In the genomic region with DNA sequence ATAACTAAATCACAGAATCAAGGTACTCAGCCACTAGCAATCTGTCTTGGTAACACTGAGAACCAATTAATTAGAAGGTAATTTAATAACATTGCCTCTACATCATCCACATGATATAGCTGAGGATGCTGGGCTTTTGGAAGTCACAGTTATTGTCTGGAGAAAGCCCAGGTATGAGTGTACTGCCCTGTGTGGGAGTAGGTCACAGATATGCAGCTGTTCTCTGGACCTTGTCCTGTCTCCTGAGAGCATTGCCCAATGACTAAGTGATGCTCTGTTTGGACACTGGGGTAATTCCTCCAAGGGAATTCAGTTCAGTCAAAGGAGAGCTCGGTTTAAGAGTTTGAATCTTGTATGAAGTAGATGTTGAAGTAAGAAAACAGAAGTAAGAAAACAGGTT, we compare ENCODE assay signal across 12 mouse cellular contexts.
"Had no signal": no experiment of that assay in that cellular context is flagged by ENCODE, and none has a peak within 500 bp of the region (broad histone marks: within the 10 kb centered on the region; RNA-seq: fewer than 3 reads in every experiment).

No protein-coding gene starts in this region.

- H3K36me3 ChIP-seq: intestine, embryonic 15.5 days; limb, embryonic 13.5 days; liver, embryonic 12.5 days; midbrain, embryonic 13.5 days; neural tube, embryonic 13.5 days had no signal

- H3K9ac ChIP-seq: intestine, embryonic 15.5 days; limb, embryonic 13.5 days; liver, embryonic 12.5 days; midbrain, embryonic 13.5 days; neural tube, embryonic 13.5 days had no signal

- H3K4me1 ChIP-seq: intestine, embryonic 15.5 days; liver, embryonic 12.5 days; neural tube, embryonic 13.5 days had no signal

- H3K4me3 ChIP-seq: intestine, embryonic 15.5 days; limb, embryonic 13.5 days; liver, embryonic 12.5 days; midbrain, embryonic 13.5 days; neural tube, embryonic 13.5 days had no signal

- H3K4me2 ChIP-seq: intestine, embryonic 15.5 days; limb, embryonic 13.5 days; liver, embryonic 12.5 days; midbrain, embryonic 13.5 days; neural tube, embryonic 13.5 days had no signal

- ATAC-seq: intestine, embryonic 15.5 days; liver, embryonic 12.5 days; midbrain, embryonic 13.5 days had no signal

- H3K27ac ChIP-seq: intestine, embryonic 15.5 days; limb, embryonic 13.5 days; liver, embryonic 12.5 days; midbrain, embryonic 13.5 days; neural tube, embryonic 13.5 days had no signal

- DNase-seq: kidney, adult 18-20 months; kidney, postnatal 14 days; layer of hippocampus, postnatal 36 days; lung, adult 18-20 months; right cerebral cortex, postnatal 25 days; thymus, adult 2 months; thymus, postnatal 25 days had no signal

- H3K27me3 ChIP-seq: intestine, embryonic 15.5 days; limb, embryonic 13.5 days; liver, embryonic 12.5 days; midbrain, embryonic 13.5 days; neural tube, embryonic 13.5 days had no signal

- H3K9me3 ChIP-seq: intestine, embryonic 15.5 days; liver, embryonic 12.5 days; neural tube, embryonic 13.5 days had no signal
